Mouse (Mus musculus) heart, postnatal 4 days (tissue): ENCODE measurements around the gene Ssr2. TPM values are rescaled to one million over a fixed set of nuclear protein-coding genes. Genes with fewer than 3 reads are reported as not detected.
A peak's percentile ranks its signal among the peaks of the same experiment; 100 is the strongest.

ENCODE experiments used
- DNase-seq: peaks from one replicate; pipeline ENCODE4 v3.0.0; 2021
- microRNA-seq, 2 experiments: library from miRNA; unstranded; fragments of <30 nt; microRNA quantifications; one replicate each; pipeline ENCODE4 v1.2.0; 2021 to 2022
- total RNA-seq, 2 experiments: library from RNA; stranded (reverse); gene quantifications; 2 replicates each; pipeline ENCODE4 v1.2.3; 2021

Ssr2 gene
- total RNA-seq, 2 experiments from 2014 or later = 145 to 152 TPM

DNA sequence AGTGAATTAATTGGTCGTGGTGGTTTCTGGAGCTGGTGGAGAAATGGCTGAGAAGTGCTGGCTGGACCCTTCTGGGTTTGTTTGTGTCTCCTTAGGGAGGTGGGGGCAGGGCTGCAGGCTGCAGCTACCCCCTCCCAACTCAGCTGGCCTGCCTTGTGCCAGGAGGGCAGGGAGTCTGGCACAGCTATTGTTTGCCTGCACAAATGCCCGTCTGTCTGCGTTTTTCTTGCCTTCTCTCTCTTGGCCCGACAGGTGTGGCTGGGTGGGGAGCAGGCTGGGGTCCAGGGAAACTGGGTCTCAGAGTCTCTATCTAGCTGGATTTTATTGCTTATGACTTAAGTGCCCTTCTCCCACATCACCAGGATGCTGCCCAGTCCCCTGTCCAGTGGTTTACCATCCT lies 48.6 kb downstream of the Ssr2 start:
- DNase-seq = no peak

DNA sequence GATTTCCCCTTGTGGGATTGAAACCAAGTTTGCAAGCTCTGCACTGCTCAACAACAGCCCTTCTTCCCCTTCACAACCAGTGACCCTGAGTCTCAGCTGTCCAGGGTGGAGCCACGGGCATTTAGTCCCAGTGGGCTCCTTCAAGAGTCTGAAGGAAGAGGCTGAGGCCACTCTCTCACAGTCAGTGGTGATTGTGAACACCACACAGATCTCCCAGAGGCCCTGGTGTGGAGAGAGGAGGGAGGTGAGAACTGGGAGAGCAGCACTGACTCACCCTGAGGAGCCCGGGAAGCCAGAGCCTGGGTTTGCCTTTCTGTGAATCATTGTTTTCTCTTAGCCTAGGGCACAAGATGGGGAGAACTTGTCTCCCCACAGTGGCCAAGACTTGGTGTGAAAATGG lies 49.3 kb downstream of the Ssr2 start:
- no peak for DNase-seq

DNA sequence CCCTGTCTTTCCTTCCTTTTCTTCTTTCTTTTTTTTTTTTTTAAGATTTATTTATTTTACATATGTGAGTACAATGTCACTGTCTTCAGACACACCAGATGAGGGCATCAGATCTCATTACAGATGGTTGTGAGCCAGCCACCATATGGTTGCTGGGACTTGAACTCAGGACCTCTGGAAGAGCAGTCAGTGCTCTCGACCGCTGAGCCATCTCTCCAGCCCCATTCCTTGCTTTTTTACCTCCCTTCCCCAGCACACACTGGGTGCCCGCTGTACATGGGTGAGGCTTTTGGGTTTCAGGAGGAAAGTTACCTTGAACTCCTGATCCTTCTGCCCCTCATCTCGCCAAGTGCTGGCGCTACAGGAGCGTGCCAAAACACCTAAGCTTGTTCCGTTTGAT lies 49.9 kb downstream of the Ssr2 start:
- DNase-seq = no peak

DNA sequence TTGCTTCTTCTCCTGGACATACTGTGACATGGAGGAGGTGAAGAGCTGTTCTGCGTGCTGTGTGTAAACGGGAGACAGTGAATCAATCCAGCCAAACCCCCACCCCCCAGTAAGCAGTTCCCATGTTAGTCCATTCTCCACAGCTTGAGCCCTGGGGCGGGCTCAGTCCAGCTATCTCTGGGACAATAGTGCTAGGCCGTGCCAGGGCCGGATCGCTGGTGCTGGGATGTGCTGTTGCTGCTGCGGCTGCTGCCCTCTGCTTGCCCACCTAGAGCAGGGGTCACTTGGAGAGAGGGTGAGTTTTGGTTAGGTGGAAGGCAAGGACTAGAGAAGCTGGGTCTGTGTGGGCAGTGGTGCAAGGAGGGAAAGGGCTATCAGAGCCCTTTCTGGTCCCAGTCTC lies 50.6 kb downstream of the Ssr2 start:
- DNase-seq = no peak

DNA sequence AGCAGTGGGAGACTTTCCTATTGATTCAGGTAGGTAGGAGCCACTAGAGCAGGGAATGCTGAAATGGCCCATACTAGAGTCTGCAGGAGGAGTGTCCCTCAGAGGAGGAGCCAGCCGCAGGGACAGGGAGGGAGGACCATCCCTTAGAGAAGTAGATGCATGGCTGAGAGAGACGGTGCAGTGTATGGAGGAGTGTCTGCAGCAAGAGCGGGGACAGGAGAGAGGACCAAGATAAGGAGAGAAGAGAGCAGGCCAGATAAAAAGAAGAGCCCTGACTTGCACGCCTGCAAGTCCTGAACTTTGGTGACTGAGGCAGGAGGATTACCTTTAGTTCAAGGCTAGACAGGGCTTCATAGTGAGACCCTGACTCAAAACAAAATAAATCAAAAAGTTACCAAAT lies 51.4 kb downstream of the Ssr2 start:
- no peak for DNase-seq

DNA sequence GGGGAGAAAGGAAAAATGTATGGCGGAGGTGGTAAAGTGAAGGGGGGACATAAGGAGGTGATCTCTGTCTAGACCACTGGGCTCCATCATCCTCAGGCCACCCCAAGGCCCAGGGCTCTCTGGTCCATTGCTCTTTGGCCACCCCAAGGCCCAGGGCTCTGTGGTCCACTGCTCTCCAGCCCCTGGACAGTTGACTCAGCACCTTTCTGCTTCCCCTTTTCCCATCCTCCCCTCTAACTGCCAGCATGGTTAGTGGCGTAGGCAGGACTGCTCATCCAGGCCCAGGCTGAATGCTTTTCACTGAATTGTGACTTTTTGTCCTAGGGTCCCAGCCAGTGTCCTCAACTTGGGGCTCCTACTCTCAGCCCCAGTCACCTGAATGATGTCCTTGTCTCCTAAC lies 51.9 kb downstream of the Ssr2 start:
- no peak for DNase-seq

DNA sequence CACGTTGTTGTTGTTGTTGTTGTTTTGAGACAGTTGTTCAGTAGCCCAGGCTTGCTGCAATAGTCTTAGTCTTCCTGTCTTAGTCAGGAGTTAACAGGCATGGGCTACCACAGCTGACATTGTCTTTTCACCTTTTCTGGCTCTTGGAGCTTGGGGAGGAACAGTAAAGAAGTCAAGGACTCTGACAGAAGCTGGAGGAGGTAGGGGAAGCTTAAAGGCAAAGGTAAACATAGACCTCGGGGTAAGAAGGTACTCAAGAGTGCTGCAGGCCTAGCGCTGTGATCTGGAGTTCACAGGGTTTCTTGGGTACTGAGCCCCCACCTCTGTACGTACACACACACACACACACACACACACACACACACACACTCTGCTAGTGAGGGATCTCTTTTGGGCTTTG lies 53.1 kb downstream of the Ssr2 start:
- no peak for DNase-seq

DNA sequence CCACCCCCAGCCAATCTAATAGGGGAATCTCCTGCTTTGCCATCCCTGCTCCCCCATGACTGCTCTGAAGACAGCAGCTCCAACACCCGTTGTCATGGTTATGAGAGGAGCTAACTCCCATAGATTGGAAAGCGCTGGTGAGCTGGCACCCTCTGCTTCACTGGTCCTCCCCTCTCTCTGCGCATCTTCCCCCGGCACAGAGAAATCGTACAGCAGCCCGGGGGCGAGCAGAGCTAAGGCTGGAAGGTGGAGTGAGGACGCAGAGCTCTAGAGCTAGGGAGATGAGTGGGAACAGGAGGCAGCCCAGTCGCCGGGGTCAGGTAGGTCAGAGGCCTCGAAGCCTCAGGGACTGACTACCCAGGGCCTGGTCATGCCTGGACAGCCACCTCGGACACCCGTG lies 53.6 kb downstream of the Ssr2 start:
- no peak for DNase-seq

DNA sequence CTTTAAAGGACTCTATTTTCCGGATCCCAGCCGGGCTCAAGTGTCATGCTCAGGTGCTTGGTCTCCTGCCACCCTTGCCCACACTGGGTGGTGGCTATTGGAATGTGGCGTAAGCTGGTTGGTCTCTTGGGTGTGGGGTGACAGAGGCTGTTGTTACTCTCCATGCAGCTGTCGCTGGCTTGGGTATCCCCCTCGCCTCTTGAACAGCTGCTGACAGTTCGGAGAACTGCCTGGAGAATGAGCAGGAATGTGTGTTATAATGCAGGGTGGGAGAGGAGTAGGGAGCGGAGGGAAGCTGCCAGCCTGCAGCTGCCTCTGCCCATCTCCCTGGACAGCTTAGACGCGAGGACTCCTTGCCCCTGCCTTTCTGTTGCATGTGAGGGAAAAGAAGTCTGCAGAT lies 54.3 kb downstream of the Ssr2 start:
- no peak for DNase-seq

DNA sequence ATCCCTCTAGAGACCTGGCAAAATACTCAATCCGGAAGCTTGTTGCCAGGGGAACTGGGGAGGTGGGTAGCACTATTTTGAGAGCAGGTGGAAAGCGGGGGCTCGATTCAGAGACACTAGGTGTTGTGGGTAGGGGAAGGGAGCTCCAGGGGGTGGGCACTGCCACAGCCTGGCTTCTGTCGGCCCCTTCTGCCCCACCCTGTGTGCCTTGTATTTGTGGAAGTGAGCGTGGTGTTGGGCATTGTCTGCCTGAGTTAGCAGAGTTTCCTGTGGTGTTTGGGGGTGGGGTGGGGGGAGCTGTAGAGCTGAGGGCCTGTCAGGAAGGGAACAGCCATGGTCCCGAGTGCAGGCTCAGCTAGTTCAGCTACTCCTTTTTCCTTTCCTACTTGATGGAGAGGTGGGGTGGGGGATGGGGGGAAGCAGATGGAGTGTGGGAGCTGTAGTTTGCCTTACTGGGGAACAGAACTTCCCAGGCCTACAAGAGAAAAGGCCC lies 55.2 kb downstream of the Ssr2 start:
- DNase-seq = peak; percentile 61

DNA sequence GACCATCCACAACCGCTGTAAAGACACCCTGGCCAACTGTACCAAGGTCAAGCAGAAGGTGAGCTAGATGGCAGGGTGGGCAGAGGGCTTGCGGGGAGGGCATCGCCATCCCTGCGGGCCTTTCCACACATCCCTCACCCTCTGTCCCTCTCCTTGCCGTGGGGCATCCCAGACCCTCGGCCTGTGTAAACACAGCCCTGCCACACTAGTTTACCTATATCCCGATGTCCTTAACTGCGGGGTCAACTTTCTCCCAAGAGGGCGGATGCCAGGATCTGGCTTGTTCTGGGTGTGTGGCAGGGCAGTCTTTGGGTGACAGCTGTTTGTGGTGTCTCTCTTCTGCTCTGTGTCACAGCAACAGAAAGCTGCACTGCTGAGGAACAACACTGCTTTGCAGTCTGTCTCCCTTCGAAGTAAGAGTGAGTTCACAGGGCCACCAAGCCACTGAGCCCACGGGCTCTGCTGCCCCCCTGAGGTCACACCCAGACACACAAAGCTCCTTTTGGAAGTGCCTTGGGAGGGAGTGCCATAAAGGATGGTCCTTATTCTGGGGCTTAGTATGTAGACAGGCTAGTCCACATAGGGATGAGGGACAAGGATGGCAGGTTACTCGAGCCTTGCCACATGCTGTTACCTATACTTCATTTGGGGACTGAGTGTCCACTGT lies 56.4 kb downstream of the Ssr2 start:
- peak; percentile 54 for DNase-seq

DNA sequence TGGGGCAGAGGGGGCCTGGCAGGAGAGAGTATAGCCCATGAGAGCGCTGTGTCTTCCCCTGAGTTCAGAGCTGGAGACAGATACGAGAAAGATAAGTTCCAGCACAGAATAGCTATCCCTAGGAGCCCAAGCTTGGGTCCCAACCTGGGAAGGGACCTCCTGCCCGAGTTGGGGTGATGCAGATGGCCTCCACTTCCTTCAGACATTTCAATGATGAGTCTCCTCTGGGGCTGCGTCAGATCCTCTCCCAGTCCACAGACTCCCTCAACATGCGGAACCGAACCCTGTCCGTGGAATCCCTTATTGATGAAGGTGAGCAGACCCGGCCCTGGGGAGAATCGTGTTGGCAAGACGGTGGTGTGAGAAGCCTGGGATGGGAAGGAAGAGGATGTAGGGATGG lies 57.4 kb downstream of the Ssr2 start:
- DNase-seq = no peak

DNA sequence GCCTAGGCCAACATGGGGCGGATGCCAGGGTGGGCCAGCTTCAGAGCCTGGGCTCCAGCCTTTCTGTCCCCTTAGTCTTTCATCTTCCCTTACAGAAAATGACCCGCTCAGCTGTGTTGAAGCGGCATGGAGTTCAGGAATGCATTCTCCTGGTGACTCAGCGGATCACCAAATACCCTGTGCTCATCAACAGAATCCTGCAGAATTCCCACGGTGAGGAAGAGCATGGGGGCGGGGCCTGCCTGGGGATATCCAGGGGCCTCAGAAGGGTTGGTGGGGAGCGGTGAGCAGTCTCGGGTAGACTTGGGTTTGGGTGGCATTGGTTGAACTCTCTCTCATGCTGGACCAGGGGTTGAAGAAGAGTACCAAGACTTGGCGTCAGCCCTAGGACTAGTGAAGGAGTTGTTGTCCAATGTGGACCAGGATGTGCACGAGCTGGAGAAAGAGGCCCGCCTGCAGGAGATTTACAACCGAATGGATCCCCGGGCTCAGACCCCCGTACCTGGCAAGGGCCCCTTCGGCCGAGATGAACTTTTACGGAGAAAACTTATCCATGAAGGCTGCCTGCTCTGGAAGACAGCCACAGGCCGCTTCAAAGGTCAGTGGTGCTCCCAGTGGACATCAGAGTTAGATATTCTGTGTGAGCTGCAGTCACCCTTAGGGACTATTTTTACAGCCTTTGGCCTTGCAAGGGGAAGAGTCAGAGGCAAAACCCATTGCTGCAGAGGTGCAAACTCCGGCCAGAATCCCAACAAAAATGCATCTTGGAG lies 60.0 kb downstream of the Ssr2 start:
- DNase-seq = no peak

DNA sequence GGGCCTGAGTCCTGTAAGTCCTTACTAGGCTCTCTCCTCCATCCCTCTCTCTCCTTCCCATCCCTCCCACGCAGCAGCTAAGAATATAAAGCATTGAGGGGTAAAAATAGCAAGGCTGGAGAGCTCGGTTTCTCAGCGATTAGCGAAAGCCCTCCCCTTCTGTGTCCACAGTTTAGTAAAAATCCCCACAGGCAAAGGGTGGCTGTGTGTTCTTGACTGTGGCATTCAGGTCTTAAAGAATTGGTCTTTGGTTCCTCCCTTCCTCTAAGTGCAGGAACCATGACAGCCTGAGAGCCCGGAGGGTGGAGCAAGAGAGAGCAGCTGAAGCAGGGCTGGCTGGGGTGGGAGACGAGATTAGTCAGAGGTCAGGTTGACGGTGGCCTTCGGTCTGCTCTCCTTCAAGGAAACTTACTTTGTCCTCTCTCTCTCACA lies 60.9 kb downstream of the Ssr2 start:
- DNase-seq = no peak

DNA sequence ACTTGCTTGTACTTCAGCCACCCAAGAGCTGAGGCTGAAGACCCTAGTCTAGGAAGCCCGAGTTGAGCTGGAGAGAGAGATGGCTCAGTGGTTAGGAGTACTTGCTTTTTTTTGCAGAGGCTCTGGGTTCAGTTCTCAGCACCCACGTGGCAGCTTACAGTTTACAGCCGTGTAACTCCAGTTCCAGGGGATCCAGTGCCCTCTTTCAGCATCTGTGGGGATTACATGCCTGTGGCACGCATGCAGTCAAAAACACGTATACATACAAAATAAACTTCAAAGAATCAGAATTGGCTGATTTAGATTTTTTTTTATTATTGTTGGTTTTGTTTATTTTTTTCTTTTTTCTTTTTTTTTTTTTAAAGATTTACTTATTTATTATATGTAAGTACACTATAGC lies 61.5 kb downstream of the Ssr2 start:
- no peak for DNase-seq

Small RNA genes within 50 kb of the gene (microRNA-seq; reads per million reads assigned to microRNA genes)
- gene Mir1905 = 0 reads per million in 2 experiments

Other genes with a start within 250 kb of the Ssr2 start
- 1 to 10 TPM; 1.4 to 1.6 TPM for gene Tmem79, start 239.7 kb upstream of the Ssr2 start, total RNA-seq
- gene Smg5, start 239.6 kb upstream of the Ssr2 start, total RNA-seq = 10 to 100 TPM; 53.2 to 61.3 TPM
- gene Paqr6, start 211.3 kb upstream of the Ssr2 start, total RNA-seq = under 1 TPM; 0.47 to 0.86 TPM
- not detected for gene Bglap3, start 203.1 kb upstream of the Ssr2 start, total RNA-seq
- gene Bglap2, start 197.2 kb upstream of the Ssr2 start, total RNA-seq = not detected
- gene Bglap, start 191.4 kb upstream of the Ssr2 start, total RNA-seq = not detected
- 10 to 100 TPM; 87.5 to 88.0 TPM for gene Pmf1, start 165.5 kb upstream of the Ssr2 start, total RNA-seq
- 10 to 100 TPM; 13.9 to 14.6 TPM for gene Slc25a44, start 150.7 kb upstream of the Ssr2 start, total RNA-seq
- gene Sema4a, start 114.7 kb upstream of the Ssr2 start, total RNA-seq = 1 to 10 TPM; 1.5 to 1.7 TPM
- 100 to 1,000 TPM; 178 to 181 TPM for gene Lmna, start 65.9 kb upstream of the Ssr2 start, total RNA-seq
- gene Mex3a, start 43.5 kb upstream of the Ssr2 start, total RNA-seq = 10 to 100 TPM; 11.7 TPM
- gene Rab25, start 27.6 kb upstream of the Ssr2 start, total RNA-seq = not detected
- gene Lamtor2, start 22.8 kb upstream of the Ssr2 start, total RNA-seq = 10 to 100 TPM; 81.9 to 89.1 TPM
- gene Ubqln4, start 22.1 kb upstream of the Ssr2 start, total RNA-seq = 10 to 100 TPM; 55.3 to 60.1 TPM
- 100 to 1,000 TPM; 104 to 109 TPM for gene Arhgef2, start 30.1 kb downstream of the Ssr2 start, total RNA-seq
- gene Rxfp4, start 77.3 kb downstream of the Ssr2 start, total RNA-seq = under 1 TPM in 1 of 2 experiments, not detected in 1; 0.20 TPM
- 10 to 100 TPM; 44.9 to 49.2 TPM for gene Khdc4, start 109.9 kb downstream of the Ssr2 start, total RNA-seq
- gene Rit1, start 141.0 kb downstream of the Ssr2 start, total RNA-seq = 10 to 100 TPM; 43.4 to 48.0 TPM
- 1 to 10 TPM; 5.0 to 7.1 TPM for gene Syt11, start 199.3 kb downstream of the Ssr2 start, total RNA-seq